Mouse (Mus musculus) forebrain, embryonic 14.5 days (tissue): ENCODE measurements around the gene Taok1. TPM values are rescaled to one million over a fixed set of nuclear protein-coding genes. Genes with fewer than 3 reads are reported as not detected.
"Not testable (repeated sequence)": the region's sequence is repeated elsewhere in the genome, so short reads cannot be mapped to it uniquely, and the experiment has no call there.

Experiments
- ATAC-seq: fragments of 200-750 bp; cut with Nextera tagmentation; 2 replicates; pipeline ENCODE4 v1.8.0; 2017; ENCODE audit warnings: mild to moderate bottlenecking, moderate library complexity
- DNase-seq: peaks from one replicate; pipeline ENCODE4 v3.0.0-alpha.2; 2015; ENCODE audit warnings: low spot score
- H3K27ac ChIP-seq: fragments of 300-500 bp; sonication (generic); 2 replicates; pipeline ENCODE4 v1.5.1; 2014; ENCODE audit warnings: low read depth, mild to moderate bottlenecking, control low read depth, low read length, moderate library complexity
- H3K27me3 ChIP-seq: fragments of 300-500 bp; sonication (generic); replicated peaks from 2 replicates; pipeline ENCODE4 v1.6.1; 2014; ENCODE audit warnings: low read length, control low read depth, mixed read lengths; ENCODE audit not compliant: control insufficient read depth, insufficient read depth
- H3K36me3 ChIP-seq: fragments of 300-500 bp; sonication (generic); 2 replicates; pipeline ENCODE4 v1.6.1; 2014; ENCODE audit warnings: low read length, control low read depth; ENCODE audit not compliant: control insufficient read depth, insufficient read depth
- H3K4me1 ChIP-seq: fragments of 300-500 bp; sonication (generic); 2 replicates; pipeline ENCODE4 v1.6.1; 2014; ENCODE audit warnings: antibody characterized with exemption, low read length, control low read depth; ENCODE audit not compliant: control insufficient read depth, insufficient read depth
- H3K4me2 ChIP-seq: fragments of 300-500 bp; sonication (generic); 2 replicates; pipeline ENCODE4 v1.6.1; 2014; ENCODE audit warnings: mild to moderate bottlenecking, control low read depth, low read length
- H3K4me3 ChIP-seq: fragments of 300-500 bp; sonication (generic); 2 replicates; pipeline ENCODE4 v1.5.1; 2014; ENCODE audit warnings: low read depth, low read length, control low read depth
- H3K9ac ChIP-seq: fragments of 300-500 bp; sonication (generic); 2 replicates; pipeline ENCODE4 v1.6.1; 2014; ENCODE audit warnings: mild to moderate bottlenecking, low read length, control low read depth, moderate library complexity
- H3K9me3 ChIP-seq: fragments of 300-500 bp; sonication (generic); replicated peaks from 2 replicates; pipeline ENCODE4 v1.6.1; 2016; ENCODE audit warnings: low read length, control low read depth, mixed read lengths; ENCODE audit not compliant: control insufficient read depth
- WGBS: fragments of 180-500 bp; shearing (Covaris S2); extraction: QIAGEN DNeasy Blood & Tissue Kit; methylation state at CpG from one replicate; pipeline ENCODE4 v1.1.7; 2014; 5-methylcytosine and 5-hydroxymethylcytosine counted together
- polyA plus RNA-seq: library from polyadenylated mRNA; unstranded; fragments of >200 nt; fragmentation: Nextera tagmentation; extraction: Ambion mirVana; gene quantifications from 2 replicates; pipeline ENCODE4 v1.2.1, GENCODE M21; 2014

Gene Taok1
- polyA plus RNA-seq, 1 experiment from 2014 or later: 28.5 TPM

DNA sequence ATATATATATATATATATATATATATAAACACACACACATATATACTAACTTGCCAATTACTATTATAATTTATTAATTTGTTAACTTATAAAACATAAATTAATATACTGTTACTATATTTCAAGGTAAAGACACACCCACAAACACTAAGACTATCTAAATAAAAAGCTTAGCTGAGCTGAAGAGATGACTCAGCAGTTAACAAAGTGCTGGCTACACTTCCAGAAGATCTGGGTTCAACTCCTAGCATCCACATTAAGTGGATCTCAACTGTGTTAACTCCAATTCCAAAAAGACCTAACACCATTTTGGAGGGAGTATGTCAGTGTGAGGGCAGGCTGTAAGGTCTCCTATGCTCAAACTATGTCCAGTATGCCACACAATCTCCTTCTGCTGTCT is 10.3 kb downstream of the Taok1 start:
- Histone ChIP-seq H3K27me3 (no peaks in the 10 kb centered on the region), H3K9me3 (no peaks in the 10 kb centered on the region), H3K4me2 (no peak overlapping the region), H3K27ac (no peak overlapping the region), H3K4me1 (no peaks in the 10 kb centered on the region), H3K36me3 (0 out of 2 replicates have a peak, but pooled peaks cover 3% of the 10 kb centered on the region), H3K9ac (no peak overlapping the region), H3K4me3 (no peak overlapping the region)
- ATAC-seq (no peak), DNase-seq (no peak)

DNA sequence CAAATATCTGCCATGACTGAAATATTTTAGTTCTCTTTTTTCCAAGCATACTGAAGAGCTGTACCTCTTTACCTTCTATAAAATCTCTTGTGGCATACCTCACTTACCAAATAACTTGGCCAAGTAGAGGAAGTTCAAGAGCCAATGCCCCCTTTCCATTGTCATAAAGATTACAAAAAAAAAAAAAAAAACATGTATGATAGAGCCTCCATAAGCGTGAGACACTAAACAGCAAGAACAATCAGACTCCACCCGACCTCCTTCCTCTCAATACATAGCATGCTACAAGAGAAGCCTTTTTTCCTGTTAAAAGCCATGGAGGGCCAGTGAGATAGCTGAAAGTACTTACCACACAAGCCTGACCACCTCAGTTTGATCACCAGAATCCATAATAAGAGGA is 16.2 kb downstream of the Taok1 start:
- Histone ChIP-seq H3K9ac (no peak overlapping the region), H3K4me1 (no peaks in the 10 kb centered on the region), H3K27ac (no peak overlapping the region), H3K4me3 (no peak overlapping the region), H3K4me2 (no peak overlapping the region), H3K36me3 (0 out of 2 replicates have a peak, but pooled peaks cover 6% of the 10 kb centered on the region), H3K27me3 (no peaks in the 10 kb centered on the region), H3K9me3 (no peaks in the 10 kb centered on the region)
- DNase-seq (no peak), ATAC-seq (no peak)
- 91% methylated on average over 2 of the region's 2 CpGs for WGBS

DNA sequence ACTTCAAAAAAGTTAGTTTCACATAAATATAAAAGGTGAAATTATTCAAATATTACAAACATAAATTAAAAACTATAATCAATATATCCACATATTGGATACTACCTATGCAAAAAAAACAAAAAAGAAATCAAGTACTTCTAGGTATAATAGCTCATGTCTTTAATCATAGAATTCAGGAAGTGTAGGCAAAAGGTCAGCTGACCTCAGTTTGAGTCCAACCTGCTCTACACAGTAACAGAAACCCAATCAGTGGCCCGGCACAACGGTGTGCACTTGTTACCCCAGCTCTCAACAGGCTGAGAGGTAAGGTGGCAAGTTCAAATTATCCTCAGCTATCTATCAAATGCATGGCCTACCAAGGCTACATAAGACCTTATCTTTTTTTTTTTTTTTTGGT is 16.8 kb downstream of the Taok1 start:
- H3K4me2 ChIP-seq: no peak overlapping the region
- no peak for ATAC-seq
- no peak overlapping the region for H3K27ac ChIP-seq
- H3K4me3 ChIP-seq: no peak overlapping the region
- no peaks in the 10 kb centered on the region for H3K4me1 ChIP-seq
- 86% methylated on average over 2 of the region's 2 CpGs for WGBS
- H3K9ac ChIP-seq: no peak overlapping the region
- H3K27me3 ChIP-seq: no peaks in the 10 kb centered on the region
- 0 out of 2 replicates have a peak, but pooled peaks cover 7% of the 10 kb centered on the region for H3K36me3 ChIP-seq
- no peak for DNase-seq
- no peaks in the 10 kb centered on the region for H3K9me3 ChIP-seq

DNA sequence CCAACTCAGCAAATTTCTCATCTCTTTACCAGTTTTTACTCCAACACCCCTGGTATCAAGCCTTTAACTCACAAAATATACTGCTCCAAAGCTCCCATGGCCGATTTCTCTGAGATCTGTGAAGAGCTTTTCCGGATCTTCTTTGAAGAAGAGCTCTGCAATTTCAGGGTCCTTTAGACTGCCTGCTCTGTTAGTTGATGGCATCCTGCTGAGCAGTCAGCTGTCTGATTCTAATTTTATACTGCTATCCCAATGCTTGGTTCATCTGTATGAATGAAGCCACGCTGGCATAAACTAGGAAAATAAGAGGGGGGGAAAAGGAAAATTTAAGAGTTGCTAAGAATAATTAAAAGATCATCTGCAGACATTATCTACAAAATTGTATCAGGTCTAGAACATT is 22.4 kb downstream of the Taok1 start:
- Histone ChIP-seq H3K4me1 (no peaks in the 10 kb centered on the region), H3K27me3 (no peaks in the 10 kb centered on the region), H3K36me3 (peaks cover 36% of the 10 kb centered on the region), H3K27ac (no peak overlapping the region), H3K4me2 (no peak overlapping the region), H3K4me3 (no peak overlapping the region), H3K9me3 (no peaks in the 10 kb centered on the region), H3K9ac (no peak overlapping the region)
- 86% methylated on average over 3 of the region's 3 CpGs for WGBS
- ATAC-seq (no peak), DNase-seq (no peak)

DNA sequence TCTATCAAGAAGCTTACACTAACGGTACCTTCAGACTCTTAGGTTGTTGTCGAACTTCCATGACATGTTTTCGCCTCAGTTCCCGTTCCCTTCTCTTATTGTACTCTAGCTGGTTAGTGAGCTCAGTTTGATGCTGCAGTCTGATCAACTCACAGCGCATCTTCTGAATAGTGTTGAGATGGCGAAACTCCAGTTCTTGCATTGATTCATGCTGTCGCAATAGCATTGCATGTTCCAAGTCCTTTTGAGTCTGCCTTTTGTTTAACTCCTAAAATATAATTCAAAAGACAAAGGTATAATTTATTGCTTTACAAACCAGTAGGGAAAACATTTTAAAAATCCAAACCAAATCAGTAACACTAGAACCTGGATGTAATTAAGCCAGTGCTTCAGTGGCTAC is 62.4 kb downstream of the Taok1 start:
- no peaks in the 10 kb centered on the region for H3K27me3 ChIP-seq
- no peak for DNase-seq
- H3K27ac ChIP-seq: no peak overlapping the region
- no peaks in the 10 kb centered on the region for H3K4me1 ChIP-seq
- H3K9ac ChIP-seq: no peak overlapping the region
- no peak overlapping the region for H3K4me3 ChIP-seq
- WGBS: 94% methylated on average over 7 of the region's 7 CpGs
- H3K9me3 ChIP-seq: no peaks in the 10 kb centered on the region
- H3K4me2 ChIP-seq: no peak overlapping the region
- H3K36me3 ChIP-seq: peaks cover 71% of the 10 kb centered on the region
- no peak for ATAC-seq

DNA sequence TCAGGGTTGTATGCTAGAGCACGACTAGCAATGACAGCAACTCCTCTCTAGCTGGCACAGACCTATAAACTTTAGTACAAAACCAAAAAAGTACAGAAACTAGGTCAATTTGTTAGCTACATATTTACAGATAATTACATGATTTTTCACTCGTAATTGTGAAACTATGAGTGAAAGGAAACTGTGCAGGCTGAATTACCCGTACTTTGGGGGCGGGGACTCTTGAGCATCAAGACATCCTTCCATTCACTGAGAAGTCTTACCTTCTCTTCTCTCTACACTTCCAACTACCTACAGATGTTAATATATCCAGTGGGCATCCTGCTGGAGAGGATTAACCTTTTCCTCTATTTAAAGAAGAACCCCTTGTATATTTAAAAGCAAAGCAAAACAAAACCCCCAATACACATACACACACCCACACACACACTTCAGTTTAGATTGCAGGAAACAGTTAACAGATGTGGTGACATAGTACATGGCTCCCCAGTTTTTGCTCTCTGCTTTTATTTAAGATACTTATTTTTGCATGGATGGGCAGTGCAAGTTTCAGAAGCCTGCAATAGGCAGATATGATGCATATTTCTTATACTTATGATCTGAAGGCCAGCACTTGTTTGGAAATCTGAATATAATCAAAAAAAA is 75.3 kb downstream of the Taok1 start:
- Histone ChIP-seq H3K4me1 (no peaks in the 10 kb centered on the region), H3K27ac (no peak overlapping the region), H3K4me2 (no peak overlapping the region), H3K9me3 (no peaks in the 10 kb centered on the region), H3K36me3 (peaks cover 31% of the 10 kb centered on the region), H3K9ac (no peak overlapping the region), H3K4me3 (no peak overlapping the region), H3K27me3 (no peaks in the 10 kb centered on the region)
- DNase-seq: no peak
- WGBS: 85% methylated on average over 4 of the region's 4 CpGs
- ATAC-seq: no peak

DNA sequence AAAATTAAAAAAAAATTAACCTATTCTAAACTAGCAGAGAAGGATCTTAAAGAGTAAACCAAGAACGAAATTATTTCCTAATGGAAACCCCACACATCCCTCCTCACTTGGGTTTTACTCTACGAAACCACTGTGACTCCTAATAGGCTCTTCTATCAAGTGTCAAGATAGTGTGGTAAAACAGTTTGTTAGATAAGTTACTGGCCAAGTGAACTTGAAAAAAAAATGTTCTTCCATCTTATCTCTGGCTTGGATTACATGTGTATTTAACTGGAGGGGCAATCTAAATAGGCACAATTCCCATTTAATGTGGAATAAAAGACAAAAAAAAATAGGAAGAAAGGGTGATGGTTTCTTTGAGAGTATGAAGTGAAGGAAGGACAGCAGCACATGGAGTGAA is 76.8 kb downstream of the Taok1 start:
- H3K36me3 ChIP-seq: peaks cover 19% of the 10 kb centered on the region
- H3K27ac ChIP-seq: no peak overlapping the region
- H3K4me1 ChIP-seq: no peaks in the 10 kb centered on the region
- WGBS: 93% methylated on average over 2 of the region's 2 CpGs
- H3K9ac ChIP-seq: no peak overlapping the region
- DNase-seq (no peak), ATAC-seq (no peak)
- H3K27me3 ChIP-seq: no peaks in the 10 kb centered on the region
- no peak overlapping the region for H3K4me2 ChIP-seq
- no peak overlapping the region for H3K4me3 ChIP-seq
- no peaks in the 10 kb centered on the region for H3K9me3 ChIP-seq

DNA sequence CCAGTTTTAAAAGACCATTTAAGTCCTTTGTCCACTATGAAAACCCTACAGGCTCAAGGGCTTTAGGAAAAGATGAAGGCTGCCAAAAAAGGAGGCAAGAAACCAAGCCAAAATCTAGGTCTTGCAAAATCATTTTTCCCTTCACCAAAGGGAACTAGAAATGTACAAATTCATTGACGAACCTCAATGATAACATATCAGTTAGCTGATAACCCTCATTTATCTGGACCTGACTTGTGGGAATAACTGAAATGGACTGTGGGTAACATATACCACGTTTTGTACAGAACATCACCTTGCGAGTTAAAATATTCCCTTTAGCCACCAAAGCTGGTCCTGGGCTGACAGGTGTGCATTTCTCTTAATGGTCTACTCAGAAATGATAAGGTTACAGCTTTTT is 78.0 kb downstream of the Taok1 start:
- Histone ChIP-seq H3K27ac (no peak overlapping the region), H3K27me3 (no peaks in the 10 kb centered on the region), H3K4me2 (no peak overlapping the region), H3K9me3 (no peaks in the 10 kb centered on the region), H3K4me3 (no peak overlapping the region), H3K9ac (no peak overlapping the region), H3K36me3 (peaks cover 13% of the 10 kb centered on the region; the same call in 1 of the 2 replicates), H3K4me1 (no peaks in the 10 kb centered on the region)
- ATAC-seq: no peak
- no peak for DNase-seq
- 90% methylated on average over 3 of the region's 3 CpGs for WGBS

DNA sequence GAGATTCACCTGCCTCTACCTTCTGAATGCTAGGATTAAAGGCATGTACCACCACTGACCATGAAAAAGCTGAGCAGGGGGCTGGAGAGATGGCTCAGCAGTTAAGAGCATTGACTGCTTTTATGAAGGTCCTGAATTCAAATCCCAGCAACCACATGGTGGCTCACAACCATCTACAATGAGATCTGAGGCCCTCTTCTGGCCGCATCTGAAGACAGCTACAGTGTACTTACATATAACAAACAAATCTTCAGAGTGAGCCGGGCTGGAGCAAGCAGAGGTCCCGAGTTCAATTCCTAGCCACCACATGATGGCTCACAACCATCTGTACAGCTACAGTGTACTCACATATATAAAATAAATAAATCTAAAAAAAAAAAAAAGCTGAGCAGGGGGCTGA is 79.2 kb downstream of the Taok1 start:
- not testable (repeated sequence) for H3K4me1 ChIP-seq, DNase-seq, H3K9ac ChIP-seq, H3K9me3 ChIP-seq, H3K27me3 ChIP-seq, H3K4me3 ChIP-seq, ATAC-seq, H3K27ac ChIP-seq, H3K4me2 ChIP-seq
- peaks cover 10% of the 10 kb centered on the region; the same call in 1 of the 2 replicates for H3K36me3 ChIP-seq
- WGBS: 93% methylated on average over 3 of the region's 3 CpGs
